Mouse (Mus musculus) stomach, postnatal 0 days (tissue): Measurements from ENCODE around the gene Zfp534. TPM values are rescaled to one million over a fixed set of nuclear protein-coding genes. Genes with fewer than 3 reads are reported as not detected.
"Not testable (repeated sequence)": the region's sequence is repeated elsewhere in the genome, so short reads cannot be mapped to it uniquely, and the experiment has no call there.

ENCODE experiments used
- ATAC-seq: fragments of 200-750 bp; cut with Nextera tagmentation; 2 replicates; pipeline ENCODE4 v1.8.0; 2017; ENCODE audit not compliant: low FRiP score, low TSS enrichment
- DNase-seq: peaks from one replicate; pipeline ENCODE4 v3.0.0-alpha.2; 2016; ENCODE audit warnings: low spot score
- H3K27ac ChIP-seq: fragments of 300-500 bp; sonication (generic); replicated peaks from 2 replicates; pipeline ENCODE4 v1.5.1; 2014; ENCODE audit warnings: mild to moderate bottlenecking, control low read depth
- H3K27me3 ChIP-seq: fragments of 300-500 bp; sonication (generic); 2 replicates; pipeline ENCODE4 v1.6.1; 2014; ENCODE audit warnings: low read length; ENCODE audit not compliant: control insufficient read depth, insufficient read depth
- H3K36me3 ChIP-seq: fragments of 300-500 bp; sonication (generic); 2 replicates; pipeline ENCODE4 v1.6.1; 2014; ENCODE audit warnings: low read length, mixed read lengths; ENCODE audit not compliant: control insufficient read depth, insufficient read depth
- H3K4me1 ChIP-seq: fragments of 300-500 bp; sonication (generic); replicated peaks from 2 replicates; pipeline ENCODE4 v1.6.1; 2014; ENCODE audit warnings: antibody characterized with exemption; ENCODE audit not compliant: control insufficient read depth, insufficient read depth
- H3K4me2 ChIP-seq: fragments of 300-500 bp; sonication (generic); replicated peaks from 2 replicates; pipeline ENCODE4 v1.6.1; 2014; ENCODE audit warnings: low read depth, mild to moderate bottlenecking, control low read depth, moderate library complexity
- H3K4me3 ChIP-seq: fragments of 300-500 bp; sonication (generic); 2 replicates; pipeline ENCODE4 v1.5.1; 2014; ENCODE audit warnings: low read depth, low read length, control low read depth
- H3K9ac ChIP-seq: fragments of 300-500 bp; sonication (generic); 2 replicates; pipeline ENCODE4 v1.6.1; 2014; ENCODE audit warnings: mild to moderate bottlenecking, low read length, control low read depth, mixed read lengths
- H3K9me3 ChIP-seq: fragments of 300-500 bp; sonication (generic); 2 replicates; pipeline ENCODE4 v1.6.1; 2016; ENCODE audit warnings: low read length; ENCODE audit not compliant: control insufficient read depth
- WGBS: fragments of 180-500 bp; shearing (Covaris S2); extraction: QIAGEN DNeasy Blood & Tissue Kit; methylation state at CpG from one replicate; pipeline ENCODE4 v1.1.7; 2014; 5-methylcytosine and 5-hydroxymethylcytosine counted together
- polyA plus RNA-seq: library from polyadenylated mRNA; unstranded; fragments of >200 nt; fragmentation: Nextera tagmentation; extraction: Ambion mirVana; gene quantifications from 2 replicates; pipeline ENCODE4 v1.2.1, GENCODE M21; 2015

Zfp534 gene
- polyA plus RNA-seq: not detected in 2 replicates

- DNase-seq, H3K36me3 ChIP-seq, ATAC-seq, H3K27me3 ChIP-seq, H3K4me3 ChIP-seq, H3K9me3 ChIP-seq, H3K9ac ChIP-seq, H3K27ac ChIP-seq, H3K4me2 ChIP-seq, H3K4me1 ChIP-seq: not testable (repeated sequence)
- WGBS: 79% methylated on average over 2 of the region's 3 CpGs
These were observed at the start of gene Zfp534 for GRCm38 (mm10) chr4:147702453-147702852. TSS of gene Zfp534 (minus strand) at chr4:147702553.

- not testable (repeated sequence) for DNase-seq, H3K4me1 ChIP-seq, H3K27ac ChIP-seq, ATAC-seq, H3K9ac ChIP-seq, H3K9me3 ChIP-seq, H3K4me2 ChIP-seq, H3K4me3 ChIP-seq, H3K27me3 ChIP-seq, H3K36me3 ChIP-seq
- 93% methylated on average over 14 of the region's 15 CpGs for WGBS
These were observed 43.9 kb upstream of the Zfp534 start for GRCm38 (mm10) chr4:147746255-147746654.

GRCm38 (mm10) chr4:147738636-147739369 lies 36.5 kb upstream of the Zfp534 start:
- Histone ChIP-seq H3K4me3 (peak overlapping the region; percentile 32; the same call in 1 of the 2 replicates), H3K4me2 (peak overlapping the region; percentile 43)
- not testable (repeated sequence) for H3K27ac ChIP-seq, H3K27me3 ChIP-seq, H3K4me1 ChIP-seq, H3K36me3 ChIP-seq, H3K9ac ChIP-seq, H3K9me3 ChIP-seq
- DNase-seq (peak; percentile 23), ATAC-seq (0 out of 2 replicates have a peak, but pooled peaks have one; percentile 38)
- WGBS: 34% methylated on average over 53 of the region's 63 CpGs

GRCm38 (mm10) chr4:147655245-147655644 lies 47.1 kb downstream of the Zfp534 start:
- not testable (repeated sequence) for DNase-seq, ATAC-seq, H3K27ac ChIP-seq, H3K9me3 ChIP-seq, H3K4me1 ChIP-seq, H3K9ac ChIP-seq, H3K4me3 ChIP-seq, H3K27me3 ChIP-seq, H3K36me3 ChIP-seq, H3K4me2 ChIP-seq
- 87% methylated on average over 4 of the region's 5 CpGs for WGBS

- H3K4me1 ChIP-seq: not testable (repeated sequence)
These were observed 54.9 kb downstream of the Zfp534 start for GRCm38 (mm10) chr4:147647407-147647806.

GRCm38 (mm10) chr4:147642413-147642812 lies 59.9 kb downstream of the Zfp534 start, which contains the start of gene Zfp979:
TSS of gene Zfp979 (minus strand) at chr4:147642513.
- not testable (repeated sequence) for DNase-seq, H3K36me3 ChIP-seq, ATAC-seq

More at GRCm38 (mm10) chr4:147647407-147647806, 54.9 kb downstream of the Zfp534 start:
- DNase-seq, H3K9ac ChIP-seq, H3K4me3 ChIP-seq, ATAC-seq, H3K4me2 ChIP-seq, H3K36me3 ChIP-seq, H3K27ac ChIP-seq, H3K9me3 ChIP-seq, H3K27me3 ChIP-seq: not testable (repeated sequence)
- WGBS: no CpG with 5 or more reads among the region's 3 CpGs

GRCm38 (mm10) chr4:147641932-147642331 lies 60.4 kb downstream of the Zfp534 start:
- H3K27ac ChIP-seq, H3K9me3 ChIP-seq, H3K4me3 ChIP-seq, H3K4me1 ChIP-seq, H3K4me2 ChIP-seq, H3K27me3 ChIP-seq, ATAC-seq, H3K9ac ChIP-seq, DNase-seq, H3K36me3 ChIP-seq: not testable (repeated sequence)
- WGBS: 44% methylated on average over 2 of the region's 3 CpGs

More at GRCm38 (mm10) chr4:147642413-147642812, 59.9 kb downstream of the Zfp534 start, which contains the start of gene Zfp979:
- not testable (repeated sequence) for H3K9me3 ChIP-seq, H3K4me2 ChIP-seq, H3K27me3 ChIP-seq, H3K9ac ChIP-seq, H3K4me1 ChIP-seq, H3K4me3 ChIP-seq, H3K27ac ChIP-seq
- whole genome bisulfite sequencing: no CpG with 5 or more reads among the region's 6 CpGs

- H3K4me3 ChIP-seq, H3K27ac ChIP-seq, H3K36me3 ChIP-seq, H3K9me3 ChIP-seq, H3K4me2 ChIP-seq, DNase-seq, H3K9ac ChIP-seq, H3K4me1 ChIP-seq, H3K27me3 ChIP-seq: not testable (repeated sequence)
- peak; percentile 69 for ATAC-seq
- no CpG with 5 or more reads among the region's 2 CpGs for WGBS
These were observed 68.5 kb downstream of the Zfp534 start for GRCm38 (mm10) chr4:147633818-147634262.
